Mouse (Mus musculus) cortical plate, adult 2 months (tissue): ENCODE results near the gene Whrn.

Source experiments
- CTCF ChIP-seq: fragments of 200-500 bp; IDR thresholded peaks from 2 replicates; pipeline ENCODE4 v1.5.1; 2011; ENCODE audit warnings: mild to moderate bottlenecking, control low read depth, low read length; ENCODE audit not compliant: insufficient read depth; ENCODE audit errors: extremely low read depth
- POLR2A ChIP-seq: fragments of 200-500 bp; IDR thresholded peaks from 2 replicates; pipeline ENCODE4 v1.6.1; 2011; ENCODE audit warnings: mild to moderate bottlenecking, low read length, control low read depth; ENCODE audit not compliant: insufficient read depth; ENCODE audit errors: extremely low read depth

GRCm38 (mm10) chr4:63491521-63491920 is 4.3 kb downstream of the Whrn start:
- TF ChIP-seq CTCF (no peak), POLR2A (no peak)
